Mouse (Mus musculus): ENCODE results near the gene Mybl2.

GRCm38 (mm10) chr2:163104086-163104770 is 49.7 kb downstream of the Mybl2 start:
- TF ChIP-seq TCF12 (IDR thresholded peaks at IDR 0.05; ENCODE audit: insufficient read depth, poor library complexity, severe bottlenecking) (no peak), POLR2A (IDR thresholded peaks at IDR 0.05; ENCODE audit: insufficient read length, low read depth) (no peak), MYOD1 (IDR thresholded peaks at IDR 0.05; ENCODE audit: control insufficient read depth in 1 of 3, insufficient read length in 2 of 3, low read depth in 2 of 3) (no peak), MAX (IDR thresholded peaks at IDR 0.05; ENCODE audit: low read depth) (no peak), MYOG (IDR thresholded peaks at IDR 0.05; ENCODE audit: control insufficient read depth in 1 of 3, insufficient read depth in 1 of 3, insufficient read length in 2 of 3, low read depth in 2 of 3) (no peak), USF1 (IDR thresholded peaks at IDR 0.05; ENCODE audit: low read depth) (no peak), POLR2AphosphoS2 (IDR thresholded peaks at IDR 0.05; ENCODE audit: insufficient read length, low read depth) (no peak), CEBPB (IDR thresholded peaks at IDR 0.05; ENCODE audit: insufficient read depth, poor library complexity, severe bottlenecking) (no peak), REST (IDR thresholded peaks at IDR 0.05; ENCODE audit: insufficient read depth, insufficient read length) (no peak), E2F4 (IDR thresholded peaks at IDR 0.05; ENCODE audit: insufficient read depth) (no peak)

Measured in myocyte (in vitro differentiated cells).